Mouse (Mus musculus) kidney, adult 2 months (tissue): ENCODE measurements around the gene Arhgap9.

Source experiments
- CTCF ChIP-seq: fragments of 200-500 bp; conservative IDR thresholded peaks from 2 replicates; pipeline ENCODE4 v1.5.1; 2011; ENCODE audit warnings: low read depth, mild to moderate bottlenecking, control low read depth, low read length, moderate library complexity, mixed read lengths; ENCODE audit not compliant: insufficient read depth, insufficient read length
- POLR2A ChIP-seq: fragments of 200-500 bp; IDR thresholded peaks from one replicate; pipeline ENCODE4 v1.6.1; 2011; ENCODE audit warnings: low read depth, low read length, control low read depth

DNA sequence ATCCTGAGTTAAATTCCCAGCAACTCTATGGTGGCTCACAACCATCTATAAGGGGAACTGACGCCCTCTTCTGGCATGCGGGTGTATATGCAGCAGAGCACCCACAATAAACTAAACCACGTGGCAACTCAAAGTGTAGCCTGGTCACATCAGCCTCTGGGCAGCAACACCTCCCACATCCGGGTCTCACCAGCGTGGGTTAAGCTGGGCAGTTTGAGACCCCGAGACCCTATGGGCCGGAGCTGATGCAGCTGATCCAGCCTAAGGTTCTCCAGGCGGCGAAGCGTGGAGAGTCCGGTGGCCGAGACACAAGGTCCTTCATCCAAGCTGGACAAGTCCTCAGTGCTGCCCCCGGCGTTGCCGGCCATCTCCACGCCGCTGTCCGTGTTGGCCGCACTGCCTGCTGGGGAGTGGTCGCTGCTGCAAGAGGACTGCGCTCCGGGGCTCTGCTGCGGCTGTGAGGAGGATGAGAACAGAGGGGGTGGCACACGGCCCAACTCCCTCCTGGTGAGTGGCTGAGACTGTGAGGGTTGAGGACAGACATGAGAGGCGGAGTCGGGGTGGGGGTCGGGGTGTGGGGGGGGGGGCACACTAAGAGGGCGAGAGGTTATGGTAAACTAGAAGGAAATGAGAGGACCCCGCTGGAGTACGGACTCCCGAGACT lies 10.6 kb downstream of the Arhgap9 start:
- no peak for TF ChIP-seq POLR2A
- TF ChIP-seq CTCF: 0 out of 2 replicates have a peak, but pooled peaks have one; percentile 21
